14 mouse cellular contexts compared by ENCODE assay signal in the genomic region with DNA sequence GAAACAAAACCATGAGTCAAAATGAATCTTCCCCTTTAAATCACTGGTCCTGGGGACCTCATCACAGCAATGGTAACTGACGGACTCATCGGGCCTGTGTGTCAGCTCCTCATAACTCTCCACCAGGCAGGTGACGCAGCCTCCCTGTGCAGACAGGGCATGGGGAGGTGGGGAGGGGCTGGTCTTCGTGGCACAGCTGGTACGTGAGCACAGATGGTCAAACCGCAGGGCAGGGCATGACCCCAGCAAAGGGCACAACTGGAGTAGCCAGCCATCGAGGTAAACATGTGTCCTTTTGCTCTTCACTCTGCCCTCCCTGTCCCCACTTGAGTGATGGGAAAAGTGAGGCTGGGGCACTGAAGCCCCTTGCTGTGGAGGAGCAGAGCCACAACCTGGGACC.
"Had no signal": no experiment of that assay in that cellular context is flagged by ENCODE, and none has a peak within 500 bp of the region (broad histone marks: within the 10 kb centered on the region; RNA-seq: fewer than 3 reads in every experiment).

No protein-coding gene starts in this region.

- ATAC-seq: inflammation-experienced regulatory T-cells, adult 6 months; intestine, postnatal 0 days; liver, postnatal 0 days had no signal

- H3K9ac ChIP-seq: limb, embryonic 12.5 days; liver, embryonic 13.5 days; liver, postnatal 0 days; lung, embryonic 15.5 days had no signal

- H3K36me3 ChIP-seq: liver, embryonic 13.5 days had no signal

- DNase-seq: kidney, adult 9 months; kidney, postnatal 36 days; liver; liver, embryonic 13.5 days; liver, postnatal 0 days; lung, postnatal 14 days; right cerebral cortex, postnatal 25 days; thymus, postnatal 36 days had no signal

- H3K27me3 ChIP-seq: limb, embryonic 12.5 days; liver, embryonic 13.5 days; lung, embryonic 15.5 days had no signal

- H3K4me3 ChIP-seq: layer of hippocampus, adult 2 months; limb, embryonic 12.5 days; liver, embryonic 13.5 days; lung, embryonic 15.5 days had no signal

- H3K4me2 ChIP-seq: limb, embryonic 12.5 days; liver, embryonic 13.5 days; lung, embryonic 15.5 days had no signal

- H3K27ac ChIP-seq: kidney, postnatal 0 days; layer of hippocampus, adult 2 months; limb, embryonic 12.5 days; liver, embryonic 13.5 days; lung, embryonic 15.5 days had no signal

- H3K9me3 ChIP-seq: limb, embryonic 12.5 days; liver, embryonic 13.5 days; lung, embryonic 15.5 days had no signal
